ENCODE assay signal across 8 mouse cellular contexts in genomic region chr8:111258631-111259407, GRCm38 (mm10). TPM values are rescaled to one million over a fixed set of nuclear protein-coding genes. Genes with fewer than 3 reads are reported as not detected.
DNase-seq lines count a peak whose midpoint lies in the region; ATAC-seq lines count a peak whose summit lies in the region.

TSS of gene Glg1 (minus strand) at chr8:111259216.

- DNase-seq in adipocyte (ENCODE audit: low spot score), result peak; percentile 95
- DNase-seq in embryo, embryonic 10 days (ENCODE audit: low spot score), result peak; percentile 95
- DNase-seq in gastrocnemius, postnatal 10 days, result peak; percentile 96
- peak; percentile 97 for DNase-seq in induced T-regulatory cell, adult 2 months (ENCODE audit: low read depth)
- DNase-seq in left cerebral cortex, adult 9 months (ENCODE audit: low spot score in 2 of 2), result peak; percentile 54 to 87
- peak; percentile 91 for DNase-seq in right cerebral cortex, postnatal 14 days
- peak; percentile 94 for DNase-seq in urinary bladder, postnatal 36 days (ENCODE audit: low spot score in 2 of 2)

- peak; percentile 84 for ATAC-seq in megakaryocyte progenitor cell, adult 5-6 weeks (replicated peaks; ENCODE audit: poor library complexity)

RNA-seq across cellular contexts. Expression of gene Glg1, which starts in this region (rescaled TPM):
- 10 to 100 TPM; 59.3 to 66.1 TPM for total RNA-seq in gastrocnemius, postnatal 10 days (2021)
- total RNA-seq in megakaryocyte progenitor cell, adult 5-6 weeks (2015), result 43.0 and 47.1 TPM in 2 replicates
- 41.0 and 46.7 TPM in 2 replicates for total RNA-seq in megakaryocyte progenitor cell, adult 5-6 weeks (2017)

Comparison
In these comparisons a context has a peak if more than half of its experiments do, and no peak if none do; other contexts are left out.
1. Peak in every context shown above with its lines: DNase-seq and ATAC-seq.